Mouse (Mus musculus) liver, adult 2 months (tissue): ENCODE results near the gene Itk.

ENCODE experiments used
- CTCF ChIP-seq: fragments of 200-500 bp; IDR thresholded peaks from 2 replicates; pipeline ENCODE4 v1.5.1; 2011; ENCODE audit warnings: low read depth, low read length, control low read depth
- POLR2A ChIP-seq: fragments of 200-500 bp; IDR thresholded peaks from 2 replicates; pipeline ENCODE4 v1.6.1; 2011; ENCODE audit warnings: low read length, control low read depth; ENCODE audit not compliant: insufficient read depth; ENCODE audit errors: extremely low read depth

DNA sequence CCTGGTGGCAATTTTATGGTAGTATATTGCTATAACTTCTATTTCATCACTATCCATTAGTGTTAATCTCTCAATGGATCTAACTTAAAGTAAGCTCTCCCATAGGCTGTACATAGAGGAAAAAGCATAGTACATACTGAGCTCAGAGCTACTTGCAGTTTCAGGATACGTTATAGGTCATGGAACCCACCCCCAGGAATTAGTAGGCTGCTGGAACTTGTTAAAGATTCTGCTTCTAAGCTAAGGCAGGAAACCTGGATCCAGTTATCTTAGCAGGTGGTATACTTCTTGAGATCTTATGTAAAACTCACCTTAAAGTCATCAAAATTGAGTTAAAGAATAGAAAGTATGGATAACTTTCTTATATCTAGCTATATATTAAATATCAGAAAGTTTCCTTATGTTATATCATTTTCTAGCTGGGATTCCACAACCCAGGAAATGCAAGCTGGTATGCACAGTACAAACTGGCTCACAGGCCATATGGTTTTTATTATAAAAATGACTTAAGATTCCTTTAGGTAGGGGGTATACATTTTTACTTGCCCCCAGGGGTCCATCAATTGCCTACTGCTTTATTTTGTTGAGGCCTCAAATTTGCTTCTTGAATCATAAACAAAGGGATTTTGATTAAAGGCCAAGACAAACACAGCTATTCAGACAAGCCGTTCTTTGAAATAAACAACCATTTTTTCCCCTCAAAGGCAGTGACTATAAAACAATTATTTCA is 39.5 kb downstream of the Itk start:
- TF ChIP-seq POLR2A (no peak), CTCF (no peak)
